Mouse (Mus musculus): ENCODE data around the gene Srgap3.

The Srgap3 gene

DNA sequence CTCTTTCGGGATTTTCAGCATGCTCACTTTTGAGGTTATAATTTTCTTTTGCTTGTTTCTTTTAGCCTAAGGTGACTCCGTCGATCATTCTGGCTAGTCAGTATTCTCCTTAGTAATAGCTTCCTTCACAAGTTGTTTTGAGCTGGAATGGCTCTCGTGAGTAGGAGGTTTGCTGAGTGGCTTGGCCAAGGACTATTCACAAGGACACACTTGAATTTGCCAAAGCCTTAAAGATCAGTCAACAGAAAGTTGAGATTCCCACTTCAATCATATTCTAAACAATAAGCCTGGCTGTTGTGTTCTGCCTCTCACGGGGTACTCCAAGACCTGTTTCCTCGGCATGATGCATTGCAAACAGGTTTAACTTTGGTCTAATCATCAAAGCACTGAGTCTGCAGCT, 91.9 kb downstream of the Srgap3 start:
- no peak for DNase-seq

DNA sequence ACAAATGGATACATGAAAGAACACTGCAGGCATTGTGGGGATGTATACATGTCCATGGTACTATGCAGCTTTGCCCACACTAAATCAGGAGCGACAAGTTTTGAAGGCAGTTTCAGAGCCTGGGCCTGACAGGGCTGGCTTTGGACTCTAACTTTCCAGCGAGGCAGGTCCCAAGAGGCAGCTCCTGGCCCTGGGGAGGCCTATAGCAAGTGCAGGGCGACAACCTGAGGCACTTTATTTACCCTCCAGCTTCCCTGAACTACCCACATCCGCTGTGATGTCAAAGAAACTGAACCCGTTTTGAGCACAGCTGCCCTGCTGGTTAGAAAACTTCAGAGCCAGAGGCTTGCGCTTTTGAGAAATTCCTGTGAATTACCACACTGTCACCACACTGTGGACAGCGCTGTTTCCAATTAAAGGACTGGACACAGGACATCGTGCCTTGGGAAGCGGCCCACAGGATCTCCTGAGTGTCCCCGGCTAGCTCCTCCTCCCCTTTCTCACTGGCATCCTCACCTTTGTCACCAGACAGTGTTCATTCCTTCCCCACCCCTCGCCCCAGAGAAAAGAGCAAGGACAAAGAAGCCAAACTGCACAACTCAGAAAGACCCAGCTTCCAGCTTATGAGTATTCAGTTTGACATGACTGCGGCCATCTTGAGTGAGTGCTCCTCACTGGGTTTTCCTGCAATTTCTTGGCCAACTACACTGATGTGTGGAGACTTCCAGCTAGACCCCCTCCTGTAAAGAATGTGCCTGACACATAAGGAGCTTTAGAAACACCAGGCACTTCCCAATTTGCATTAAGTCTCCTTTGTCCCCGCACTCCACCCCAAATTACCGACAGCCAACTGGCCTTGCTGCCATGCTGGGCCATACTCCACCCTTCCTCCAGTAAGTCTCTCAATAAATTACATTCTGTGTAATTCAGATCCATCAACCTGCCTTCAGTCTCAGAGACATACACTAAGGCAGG, 94.5 kb downstream of the Srgap3 start:
- DNase-seq = no peak

- DNase-seq = no peak
These were observed 96.3 kb downstream of the Srgap3 start for GRCm38 (mm10) chr6:112850745-112851144.

DNA sequence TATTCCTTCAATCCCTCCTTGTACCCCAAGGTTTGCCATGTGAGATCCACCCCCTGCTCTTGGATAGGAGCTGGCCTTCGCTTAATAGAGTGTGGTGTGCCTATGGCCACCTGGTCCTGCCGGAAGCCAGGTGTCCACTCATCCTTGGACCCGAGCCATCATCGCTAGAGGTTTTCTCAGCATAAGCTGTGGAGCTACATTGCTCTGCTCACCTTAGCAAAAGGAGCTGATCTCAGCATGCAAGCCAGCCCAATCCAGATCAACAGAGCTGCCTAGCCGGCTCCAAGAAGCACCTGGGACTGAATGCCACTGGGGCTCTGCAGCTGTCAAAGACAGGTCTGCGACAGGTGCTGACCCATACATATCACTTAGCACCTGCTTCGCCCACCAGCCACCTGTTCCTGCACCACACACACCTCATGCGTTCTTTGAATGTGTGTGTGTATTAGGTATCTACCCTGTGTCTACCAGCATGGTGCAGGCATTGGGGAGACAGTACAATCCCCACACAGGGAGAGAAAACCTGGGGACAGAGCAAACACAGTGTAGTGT, 98.4 kb downstream of the Srgap3 start:
- no peak for DNase-seq

DNA sequence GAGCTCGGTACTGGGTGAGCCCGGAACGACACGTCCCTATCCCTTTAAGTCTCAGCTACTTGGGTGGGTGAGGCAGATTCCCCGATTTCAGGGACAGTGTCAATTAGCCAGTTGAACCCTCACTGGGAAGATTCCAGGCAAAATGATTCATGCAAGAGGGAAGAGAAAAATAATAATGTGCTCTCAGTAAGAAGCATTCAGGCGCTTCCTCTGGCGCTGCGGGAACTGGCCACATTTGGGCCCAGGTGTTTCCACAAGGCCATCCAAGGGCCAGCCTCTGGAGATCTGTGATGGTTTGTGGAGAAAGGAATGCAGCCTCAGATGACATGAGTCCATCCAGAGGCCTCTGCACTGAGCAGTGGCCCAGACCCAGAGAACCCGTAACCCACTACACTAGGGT, 100.2 kb downstream of the Srgap3 start:
- DNase-seq = no peak

DNA sequence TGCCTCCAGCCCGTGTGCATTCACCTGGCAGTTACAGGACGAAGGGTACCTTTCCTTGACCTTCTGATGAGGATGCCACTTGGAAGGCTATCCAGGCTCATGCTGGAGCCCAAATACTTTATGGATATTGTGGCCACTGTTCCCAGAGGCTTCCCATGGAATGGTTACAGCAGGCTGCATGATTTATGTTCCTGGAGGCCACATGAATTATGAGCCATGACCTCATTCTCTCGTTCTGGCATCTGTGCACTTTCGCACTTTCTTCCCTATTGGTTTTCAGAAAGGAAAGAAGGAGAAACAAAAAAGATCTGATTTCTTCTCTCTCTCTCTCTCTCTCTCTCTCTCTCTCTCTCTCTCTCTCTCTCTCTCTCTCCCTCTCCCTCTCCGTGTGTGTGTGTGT, 104.6 kb downstream of the Srgap3 start:
- peak; percentile 41 for DNase-seq

DNA sequence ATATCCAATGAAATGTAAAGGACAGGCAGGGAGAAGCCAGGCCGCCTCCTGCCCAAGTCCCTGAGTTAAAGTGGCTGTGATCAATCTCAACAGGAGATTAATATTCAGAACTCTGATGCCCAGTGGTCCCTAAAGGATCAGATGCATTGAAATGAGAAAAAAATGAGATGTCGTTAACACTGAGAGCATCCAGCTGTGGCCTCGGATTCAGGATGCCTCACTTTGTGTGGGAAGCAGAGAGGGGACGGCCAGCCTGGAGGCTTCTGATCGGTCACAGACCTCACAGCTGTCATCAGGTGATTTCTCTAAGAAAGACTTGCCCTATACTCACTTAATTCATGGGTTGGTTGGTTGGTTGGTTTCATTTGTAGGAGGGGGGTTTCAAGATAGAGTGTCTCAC, 106.7 kb downstream of the Srgap3 start:
- no peak for DNase-seq

GRCm38 (mm10) chr6:112839391-112839790, 107.7 kb downstream of the Srgap3 start:
- peak; percentile 26 for DNase-seq

- no peak for DNase-seq
These were observed 108.2 kb downstream of the Srgap3 start for GRCm38 (mm10) chr6:112838879-112839278.

DNA sequence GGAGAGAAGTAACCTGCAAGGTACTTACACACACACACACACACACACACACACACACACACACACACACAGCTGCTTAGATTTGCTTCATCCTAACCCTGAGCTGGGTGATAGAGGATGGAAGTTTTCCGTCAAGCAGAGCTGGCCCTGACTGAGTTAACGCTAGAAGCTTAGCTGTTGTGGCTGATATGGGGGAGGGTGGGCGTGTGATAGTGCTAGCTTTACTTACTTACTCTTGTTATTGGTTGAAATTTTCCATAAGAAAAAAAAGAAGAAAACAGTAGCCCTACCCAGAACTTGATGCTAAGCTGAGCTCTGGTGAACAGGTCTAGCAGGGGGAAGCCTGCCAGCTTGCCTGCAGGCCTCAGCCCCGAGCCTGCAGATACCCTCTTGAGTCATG, 110.4 kb downstream of the Srgap3 start:
- DNase-seq = no peak

DNA sequence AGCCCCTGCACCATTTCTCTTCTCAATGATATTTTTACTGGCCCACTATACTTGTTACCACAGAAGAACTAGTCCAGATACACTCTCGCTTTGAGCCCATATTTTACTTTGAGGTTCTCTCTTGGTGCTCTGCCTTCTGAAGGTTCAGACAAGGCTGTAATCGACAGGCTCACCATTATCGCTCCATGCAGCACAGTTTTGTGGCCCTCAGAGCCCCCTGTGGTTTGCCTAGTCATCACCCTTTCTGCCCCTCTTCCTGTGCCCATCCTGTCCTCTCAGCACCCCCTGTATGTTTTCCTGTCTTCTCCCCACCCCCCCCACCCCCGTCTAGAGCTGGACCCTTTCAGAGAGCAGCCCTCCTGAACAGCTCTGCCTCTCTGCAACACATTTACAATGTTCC, 111.7 kb downstream of the Srgap3 start:
- no peak for DNase-seq

- DNase-seq = no peak
These were observed 112.6 kb downstream of the Srgap3 start for GRCm38 (mm10) chr6:112834430-112834829.

- no peak for DNase-seq
These were observed 113.3 kb downstream of the Srgap3 start for GRCm38 (mm10) chr6:112833763-112834162.

DNA sequence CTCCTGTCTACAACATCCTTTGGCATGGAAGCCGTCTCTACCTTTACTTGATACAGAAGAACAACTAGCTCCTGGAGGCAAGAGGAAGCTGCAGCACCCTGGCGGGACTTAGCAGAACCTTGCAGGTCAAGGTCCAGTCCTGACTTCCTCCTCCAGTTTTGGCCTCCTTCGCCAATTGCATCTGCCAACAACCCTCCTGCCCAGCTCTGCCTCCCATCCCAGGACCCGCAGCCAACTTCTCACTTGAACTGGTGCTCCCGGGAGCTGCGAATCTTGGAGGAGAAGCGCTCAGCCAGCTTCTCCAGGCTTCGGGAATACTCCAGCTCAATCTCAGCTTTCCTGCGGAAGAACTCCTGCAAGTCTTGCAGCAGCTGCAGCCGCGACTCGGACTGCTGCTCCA, 117.9 kb downstream of the Srgap3 start:
- no peak for DNase-seq

DNA sequence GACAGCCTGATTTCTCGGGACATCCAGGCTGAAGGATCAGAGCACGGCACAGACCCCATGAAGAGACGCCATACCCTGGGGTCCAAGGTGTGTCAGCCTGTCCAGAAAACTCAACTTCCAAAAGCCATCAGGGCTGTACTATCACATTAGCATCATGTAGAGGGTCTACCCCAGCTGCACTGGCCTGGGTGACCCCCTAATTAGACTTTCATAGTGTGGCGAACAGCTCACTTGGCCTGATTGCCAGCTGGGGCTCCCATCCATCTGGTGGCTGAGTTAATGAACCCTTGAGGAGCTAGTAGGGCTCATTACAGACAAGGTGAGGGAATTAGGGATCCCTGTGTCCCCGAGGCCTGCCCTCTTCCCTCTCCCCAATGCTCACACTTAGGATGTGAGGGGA, 118.6 kb downstream of the Srgap3 start:
- no peak for DNase-seq

DNA sequence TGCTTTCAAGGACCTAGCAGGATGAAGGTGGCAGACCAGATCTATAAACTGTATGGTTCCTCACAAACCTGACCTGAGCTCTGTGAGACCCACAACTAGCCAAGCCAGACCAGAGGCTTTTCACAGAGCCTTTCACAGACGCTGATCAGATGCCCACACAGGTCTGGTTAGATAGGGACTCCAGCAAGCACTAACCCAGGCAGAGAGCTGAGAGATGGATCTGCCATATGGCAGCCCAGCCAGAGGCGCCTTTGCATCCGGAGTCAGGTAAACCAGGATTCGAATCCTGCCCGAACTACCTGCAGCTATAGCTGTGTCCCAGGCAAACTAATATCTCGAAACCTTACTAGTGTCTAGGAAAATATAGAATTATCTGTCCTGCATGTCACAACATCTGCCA, 121.4 kb downstream of the Srgap3 start:
- DNase-seq = no peak

GRCm38 (mm10) chr6:112823096-112823495, 124.0 kb downstream of the Srgap3 start:
- DNase-seq = no peak

DNA sequence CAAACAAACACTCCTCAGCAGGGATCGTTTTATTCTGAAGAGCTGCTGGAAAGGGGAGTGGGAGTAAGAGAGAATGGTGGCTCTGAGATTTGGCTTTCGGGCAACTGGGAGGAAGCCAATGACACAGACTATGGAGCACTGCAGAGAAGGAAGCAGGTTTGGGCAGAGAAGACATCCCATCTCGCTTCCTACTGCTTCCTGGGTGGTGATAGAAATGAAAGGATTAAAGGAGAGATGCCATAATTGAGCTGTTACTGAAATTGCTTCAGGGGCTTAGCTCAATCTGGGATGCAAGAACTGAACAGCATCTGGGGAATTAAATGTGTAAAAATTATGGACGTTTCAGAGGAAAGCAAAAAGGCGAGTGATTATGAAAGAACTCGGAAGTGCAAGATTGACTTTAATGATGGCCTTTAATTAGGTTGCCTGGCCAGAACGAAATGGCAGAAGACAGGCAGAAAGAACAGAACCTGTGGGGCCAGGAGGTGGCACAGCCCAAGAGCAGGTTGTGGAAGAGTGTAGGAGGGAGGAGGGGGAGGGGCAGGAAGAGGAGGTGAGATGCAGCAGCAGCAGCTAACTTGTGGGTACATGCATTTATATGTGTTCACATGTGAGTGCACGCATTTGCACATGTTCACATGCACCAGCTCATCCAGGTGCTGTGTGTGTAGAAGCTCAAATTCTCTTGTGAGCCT, 126.6 kb downstream of the Srgap3 start:
- no peak for DNase-seq

GRCm38 (mm10) chr6:112818403-112818901, 128.6 kb downstream of the Srgap3 start:
- no peak for DNase-seq

DNA sequence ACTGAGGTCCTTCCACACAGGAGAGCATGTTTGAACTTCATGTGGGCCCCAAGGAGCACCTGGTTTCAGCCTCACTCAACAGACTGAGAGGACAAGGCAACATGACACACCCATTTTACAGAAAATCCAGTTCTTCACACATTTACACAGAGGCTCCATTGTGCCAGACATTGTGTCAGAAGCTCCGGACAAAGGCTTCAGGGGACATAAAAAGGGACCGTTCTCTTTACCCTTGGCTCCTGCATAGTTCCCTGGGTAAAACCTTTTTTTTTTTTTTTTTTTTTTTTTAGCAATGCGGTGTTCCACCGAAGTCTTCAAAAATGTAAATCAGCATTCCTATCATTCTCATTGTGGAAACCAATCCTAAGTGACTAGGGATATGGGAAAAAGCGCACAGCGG, 131.5 kb downstream of the Srgap3 start:
- no peak for DNase-seq

DNA sequence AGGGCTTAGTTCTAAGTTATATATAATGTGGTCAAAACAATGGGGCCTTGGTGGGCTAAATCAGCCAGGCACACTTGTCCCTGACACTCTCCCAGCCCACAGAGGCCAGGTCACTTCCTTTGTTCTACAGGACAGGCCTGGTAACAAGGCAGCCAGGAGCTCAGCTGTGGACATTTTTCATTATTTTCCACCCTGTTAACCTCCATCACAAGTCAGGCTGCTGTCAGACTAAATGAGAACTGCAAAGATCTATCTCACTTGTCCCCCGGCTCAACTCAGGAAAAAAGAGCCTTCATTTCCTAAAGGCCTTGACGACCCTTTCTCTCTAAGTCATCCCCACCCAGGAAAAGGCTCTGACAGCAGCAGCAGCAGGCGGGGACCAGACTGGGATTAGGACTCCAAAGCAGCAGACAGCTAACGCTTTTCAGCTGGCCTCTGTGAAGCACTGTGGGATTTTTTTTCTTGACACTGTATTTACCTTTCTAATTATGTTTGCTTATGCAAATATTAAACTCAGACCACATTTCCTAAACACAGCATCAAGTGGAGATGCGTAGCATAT, 132.5 kb downstream of the Srgap3 start:
- peak; percentile 46 for DNase-seq

DNA sequence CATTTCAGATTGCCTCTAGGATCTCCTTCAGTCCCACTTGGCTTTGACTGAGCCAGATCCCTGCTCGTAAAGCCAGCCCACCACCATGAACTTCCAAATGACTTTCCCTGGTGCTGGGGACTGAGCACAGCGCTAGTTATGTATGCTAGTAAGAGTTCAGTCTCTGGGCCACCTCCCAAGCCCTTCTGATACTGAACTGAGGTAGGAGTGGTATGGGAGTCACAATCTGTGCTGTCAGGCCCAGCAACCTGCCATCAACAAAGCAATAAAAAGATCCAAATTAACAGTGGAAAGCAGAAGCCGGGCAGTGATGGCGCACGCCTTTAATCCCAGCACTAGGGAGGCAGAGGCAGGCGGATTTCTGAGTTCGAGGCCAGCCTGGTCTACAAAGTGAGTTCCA, 134.2 kb downstream of the Srgap3 start:
- DNase-seq = no peak

DNA sequence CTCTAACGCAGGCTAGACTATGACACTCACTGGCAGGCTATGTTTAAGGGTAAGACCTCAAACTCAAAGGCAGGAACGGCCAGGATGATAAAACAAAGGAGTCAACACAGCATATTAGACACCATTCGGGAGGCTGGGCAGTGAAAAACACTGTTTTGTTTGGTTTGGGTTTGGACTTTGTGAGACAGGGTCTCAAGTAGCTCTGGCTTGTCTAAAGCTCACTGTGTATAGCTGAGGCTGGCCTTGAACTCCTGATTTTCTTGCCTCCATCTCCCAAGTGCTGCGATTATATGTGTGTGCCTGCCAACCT, 136.6 kb downstream of the Srgap3 start:
- no peak for DNase-seq
